Mouse (Mus musculus) hindbrain, embryonic 12.5 days (tissue): Measurements from ENCODE around the gene Stat4. TPM values are rescaled to one million over a fixed set of nuclear protein-coding genes. Genes with fewer than 3 reads are reported as not detected.

ENCODE experiments used
- ATAC-seq: fragments of 200-750 bp; cut with Nextera tagmentation; 2 replicates; pipeline ENCODE4 v1.8.0; 2017; ENCODE audit warnings: moderate TSS enrichment; ENCODE audit not compliant: low FRiP score
- H3K27ac ChIP-seq: fragments of 300-500 bp; sonication (generic); 2 replicates; pipeline ENCODE4 v1.5.1; 2016; ENCODE audit warnings: mild to moderate bottlenecking
- H3K27me3 ChIP-seq: fragments of 300-500 bp; sonication (generic); 2 replicates; pipeline ENCODE4 v1.6.1; 2016; ENCODE audit warnings: mild to moderate bottlenecking
- H3K36me3 ChIP-seq: fragments of 300-500 bp; sonication (generic); 2 replicates; pipeline ENCODE4 v1.6.1; 2016; ENCODE audit warnings: mild to moderate bottlenecking
- H3K4me1 ChIP-seq: fragments of 300-500 bp; sonication (generic); 2 replicates; pipeline ENCODE4 v1.6.1; 2016
- H3K4me2 ChIP-seq: fragments of 300-500 bp; sonication (generic); replicated peaks from 2 replicates; pipeline ENCODE4 v1.6.1; 2016; ENCODE audit warnings: mild to moderate bottlenecking
- H3K4me3 ChIP-seq: fragments of 300-500 bp; sonication (generic); 2 replicates; pipeline ENCODE4 v1.5.1; 2016; ENCODE audit warnings: mild to moderate bottlenecking
- H3K9ac ChIP-seq: fragments of 300-500 bp; sonication (generic); 2 replicates; pipeline ENCODE4 v1.6.1; 2016; ENCODE audit warnings: mild to moderate bottlenecking, moderate library complexity
- H3K9me3 ChIP-seq: fragments of 300-500 bp; sonication (generic); replicated peaks from 2 replicates; pipeline ENCODE4 v1.6.1; 2016; ENCODE audit warnings: mild to moderate bottlenecking
- WGBS: fragments of 180-500 bp; shearing (Covaris S2); methylation state at CpG from one replicate; pipeline ENCODE4 v1.1.7; 2016; 5-methylcytosine and 5-hydroxymethylcytosine counted together
- polyA plus RNA-seq: library from polyadenylated mRNA; unstranded; fragments of >200 nt; fragmentation: Nextera tagmentation; extraction: Ambion mirVana; gene quantifications from 2 replicates; pipeline ENCODE4 v1.2.1, GENCODE M21; 2016

Gene Stat4
- polyA plus RNA-seq, 1 experiment from 2014 or later, result 0.88 TPM

GRCm38 (mm10) chr1:52137292-52137691 is 150.3 kb downstream of the Stat4 start:
- ATAC-seq, result 0 out of 2 replicates have a peak, but pooled peaks have one; percentile 50

DNA sequence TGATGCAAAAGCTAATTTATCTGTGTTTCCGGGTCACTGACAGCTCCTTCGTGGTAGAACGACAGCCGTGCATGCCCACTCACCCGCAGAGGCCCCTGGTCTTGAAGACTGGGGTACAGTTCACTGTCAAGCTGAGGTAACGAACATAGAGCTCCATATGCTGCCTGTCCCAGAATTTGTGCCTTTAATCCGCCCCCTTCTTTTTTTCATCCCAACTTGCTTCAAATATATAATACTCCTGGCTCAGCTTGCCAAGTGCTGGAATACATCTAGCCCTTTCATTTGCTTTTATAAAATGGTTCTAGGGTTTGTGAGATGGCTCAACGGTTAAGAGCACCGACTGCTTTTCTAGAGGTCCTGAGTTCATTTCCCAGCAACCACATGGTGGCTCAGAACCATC is 153.6 kb downstream of the Stat4 start:
- Histone ChIP-seq H3K36me3 (no peaks in the 10 kb centered on the region), H3K27me3 (no peaks in the 10 kb centered on the region), H3K4me1 (0 out of 2 replicates have a peak, but pooled peaks cover 3% of the 10 kb centered on the region), H3K27ac (no peak overlapping the region), H3K4me3 (no peak overlapping the region), H3K4me2 (no peak overlapping the region), H3K9ac (no peak overlapping the region), H3K9me3 (no peaks in the 10 kb centered on the region)
- ATAC-seq, result no peak
- WGBS, result 81% methylated on average over 9 of the region's 9 CpGs

More at GRCm38 (mm10) chr1:52137292-52137691, 150.3 kb downstream of the Stat4 start:
- Histone ChIP-seq H3K27me3 (no peaks in the 10 kb centered on the region), H3K4me2 (no peak overlapping the region), H3K9ac (no peak overlapping the region), H3K9me3 (no peaks in the 10 kb centered on the region), H3K27ac (no peak overlapping the region), H3K4me3 (no peak overlapping the region), H3K4me1 (0 out of 2 replicates have a peak, but pooled peaks cover 7% of the 10 kb centered on the region), H3K36me3 (no peaks in the 10 kb centered on the region)
- 61% methylated on average over 16 of the region's 16 CpGs for WGBS

DNA sequence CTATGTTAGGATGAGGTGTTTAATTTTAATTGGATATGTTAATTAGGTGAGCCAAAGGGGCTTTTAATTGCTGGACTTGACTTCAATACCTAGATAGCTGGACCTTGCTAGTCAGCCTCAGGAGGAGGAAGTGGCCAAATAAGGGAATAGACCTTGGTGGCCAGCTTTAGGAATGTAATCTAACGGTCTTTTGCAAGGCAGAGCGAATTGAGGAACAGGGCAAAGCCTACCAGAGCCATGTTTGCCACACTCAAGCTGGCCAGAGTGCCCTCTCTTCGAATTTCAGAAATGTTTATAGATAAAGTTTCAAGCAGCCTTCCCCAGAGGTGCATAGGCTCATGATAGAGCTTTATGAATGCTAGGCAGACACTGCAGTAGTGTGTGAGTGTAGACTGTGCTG is 154.5 kb downstream of the Stat4 start:
- Histone ChIP-seq H3K27me3 (no peaks in the 10 kb centered on the region), H3K4me2 (no peak overlapping the region), H3K4me1 (0 out of 2 replicates have a peak, but pooled peaks cover 3% of the 10 kb centered on the region), H3K9me3 (no peaks in the 10 kb centered on the region), H3K4me3 (no peak overlapping the region), H3K9ac (no peak overlapping the region), H3K27ac (no peak overlapping the region), H3K36me3 (no peaks in the 10 kb centered on the region)
- WGBS, result 80% methylated on average over 3 of the region's 3 CpGs
- no peak for ATAC-seq

- H3K27ac ChIP-seq, result no peak overlapping the region
- no peak for ATAC-seq
- H3K36me3 ChIP-seq, result no peaks in the 10 kb centered on the region
- no peak overlapping the region for H3K4me2 ChIP-seq
- no peaks in the 10 kb centered on the region for H3K27me3 ChIP-seq
- H3K4me3 ChIP-seq, result no peak overlapping the region
- 0 out of 2 replicates have a peak, but pooled peaks cover 3% of the 10 kb centered on the region for H3K4me1 ChIP-seq
- WGBS, result 71% methylated on average over 4 of the region's 4 CpGs
- H3K9me3 ChIP-seq, result no peaks in the 10 kb centered on the region
- no peak overlapping the region for H3K9ac ChIP-seq
These were observed 155.2 kb downstream of the Stat4 start for GRCm38 (mm10) chr1:52142117-52142516.

GRCm38 (mm10) chr1:52143191-52143590 is 156.2 kb downstream of the Stat4 start:
- no peak overlapping the region for H3K4me3 ChIP-seq
- H3K4me2 ChIP-seq, result no peak overlapping the region
- ATAC-seq, result no peak
- 0 out of 2 replicates have a peak, but pooled peaks cover 8% of the 10 kb centered on the region for H3K4me1 ChIP-seq
- H3K27ac ChIP-seq, result no peak overlapping the region
- H3K27me3 ChIP-seq, result no peaks in the 10 kb centered on the region
- 82% methylated on average over 4 of the region's 4 CpGs for WGBS
- no peaks in the 10 kb centered on the region for H3K9me3 ChIP-seq
- no peaks in the 10 kb centered on the region for H3K36me3 ChIP-seq
- H3K9ac ChIP-seq, result no peak overlapping the region

- Histone ChIP-seq H3K4me2 (no peak overlapping the region), H3K36me3 (no peaks in the 10 kb centered on the region), H3K4me1 (peaks cover 12% of the 10 kb centered on the region; the same call in 1 of the 2 replicates), H3K27ac (no peak overlapping the region), H3K4me3 (no peak overlapping the region), H3K27me3 (no peaks in the 10 kb centered on the region), H3K9me3 (no peaks in the 10 kb centered on the region), H3K9ac (no peak overlapping the region)
- no peak for ATAC-seq
- WGBS, result 90% methylated on average over 7 of the region's 7 CpGs
These were observed 156.7 kb downstream of the Stat4 start for GRCm38 (mm10) chr1:52143596-52144156.

GRCm38 (mm10) chr1:52144907-52145306 is 158.0 kb downstream of the Stat4 start:
- no peaks in the 10 kb centered on the region for H3K9me3 ChIP-seq
- ATAC-seq, result no peak
- H3K4me1 ChIP-seq, result peaks cover 15% of the 10 kb centered on the region; the same call in 1 of the 2 replicates
- no peaks in the 10 kb centered on the region for H3K36me3 ChIP-seq
- H3K9ac ChIP-seq, result no peak overlapping the region
- no peak overlapping the region for H3K4me2 ChIP-seq
- H3K4me3 ChIP-seq, result no peak overlapping the region
- no peaks in the 10 kb centered on the region for H3K27me3 ChIP-seq
- WGBS, result 88% methylated on average over 10 of the region's 10 CpGs
- no peak overlapping the region for H3K27ac ChIP-seq

- Histone ChIP-seq H3K4me2 (no peak overlapping the region), H3K27me3 (no peaks in the 10 kb centered on the region), H3K27ac (no peak overlapping the region), H3K9me3 (no peaks in the 10 kb centered on the region), H3K4me3 (no peak overlapping the region), H3K9ac (no peak overlapping the region), H3K4me1 (peaks cover 17% of the 10 kb centered on the region; the same call in 1 of the 2 replicates), H3K36me3 (no peaks in the 10 kb centered on the region)
- peak; percentile 83 for ATAC-seq
- 55% methylated on average over 12 of the region's 12 CpGs for WGBS
These were observed 159.4 kb downstream of the Stat4 start for GRCm38 (mm10) chr1:52146214-52146970.

DNA sequence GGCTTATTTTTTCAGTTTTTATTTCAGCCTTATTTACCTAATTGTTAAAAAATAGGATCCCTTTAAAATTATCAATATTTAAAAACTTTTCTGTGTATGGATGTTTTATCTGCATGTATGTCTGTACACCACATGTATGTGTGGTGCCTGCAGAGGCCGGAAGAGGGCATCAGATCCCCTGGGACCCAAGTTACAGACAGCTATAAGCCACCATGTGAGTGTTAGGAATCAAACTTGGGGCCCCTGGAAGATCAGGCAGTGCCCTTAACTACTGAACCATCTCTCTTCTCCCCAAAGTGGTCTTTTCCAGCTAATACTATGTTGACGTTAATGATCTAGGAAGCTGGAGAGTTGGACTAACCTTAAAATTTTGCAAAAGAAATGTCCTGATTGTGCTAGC is 160.5 kb downstream of the Stat4 start:
- H3K36me3 ChIP-seq, result no peaks in the 10 kb centered on the region
- no peak overlapping the region for H3K4me2 ChIP-seq
- no peak overlapping the region for H3K27ac ChIP-seq
- no peaks in the 10 kb centered on the region for H3K27me3 ChIP-seq
- H3K4me3 ChIP-seq, result no peak overlapping the region
- H3K9ac ChIP-seq, result no peak overlapping the region
- H3K9me3 ChIP-seq, result no peaks in the 10 kb centered on the region
- no peak for ATAC-seq
- H3K4me1 ChIP-seq, result peaks cover 17% of the 10 kb centered on the region; the same call in 1 of the 2 replicates
- WGBS, result 77% methylated on average over 2 of the region's 2 CpGs

GRCm38 (mm10) chr1:52148178-52148577 is 161.2 kb downstream of the Stat4 start:
- H3K4me3 ChIP-seq, result no peak overlapping the region
- H3K36me3 ChIP-seq, result no peaks in the 10 kb centered on the region
- H3K4me1 ChIP-seq, result peaks cover 17% of the 10 kb centered on the region; the same call in 1 of the 2 replicates
- H3K9me3 ChIP-seq, result no peaks in the 10 kb centered on the region
- H3K4me2 ChIP-seq, result no peak overlapping the region
- no peak for ATAC-seq
- no peak overlapping the region for H3K27ac ChIP-seq
- no peak overlapping the region for H3K9ac ChIP-seq
- 64% methylated on average over 7 of the region's 7 CpGs for WGBS
- no peaks in the 10 kb centered on the region for H3K27me3 ChIP-seq

- Histone ChIP-seq H3K36me3 (no peaks in the 10 kb centered on the region), H3K9me3 (no peaks in the 10 kb centered on the region), H3K4me3 (no peak overlapping the region), H3K9ac (no peak overlapping the region), H3K4me1 (peaks cover 17% of the 10 kb centered on the region; the same call in 1 of the 2 replicates), H3K27ac (no peak overlapping the region), H3K27me3 (no peaks in the 10 kb centered on the region), H3K4me2 (no peak overlapping the region)
- no peak for ATAC-seq
- WGBS, result 70% methylated on average over 7 of the region's 7 CpGs
These were observed 161.7 kb downstream of the Stat4 start for GRCm38 (mm10) chr1:52148696-52149095.

DNA sequence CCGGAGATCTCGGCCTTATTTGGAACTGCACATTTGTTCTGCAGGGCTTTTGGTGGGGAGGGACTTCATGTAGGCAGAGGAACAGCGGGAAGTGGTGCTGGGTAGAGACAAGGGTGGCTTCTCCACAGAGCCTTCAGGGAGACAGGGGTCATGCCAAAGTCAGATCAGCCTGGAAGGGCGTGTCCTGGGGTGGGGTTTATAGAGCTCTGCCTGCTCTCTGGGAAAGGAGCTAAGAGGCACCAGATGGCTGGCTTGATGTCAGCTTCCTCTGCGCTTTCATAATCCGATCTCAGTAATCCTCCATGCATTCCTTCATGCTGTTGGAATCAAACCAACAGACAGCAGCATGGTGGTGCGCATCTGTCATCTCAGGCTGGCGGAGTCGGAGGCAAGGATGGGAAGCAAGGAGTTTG is 163.0 kb downstream of the Stat4 start:
- ATAC-seq, result no peak
- WGBS, result 61% methylated on average over 9 of the region's 9 CpGs

More for the DNA sequence above, 163.0 kb downstream of the Stat4 start:
- Histone ChIP-seq H3K36me3 (no peaks in the 10 kb centered on the region), H3K27me3 (no peaks in the 10 kb centered on the region), H3K4me1 (peaks cover 17% of the 10 kb centered on the region; the same call in 1 of the 2 replicates), H3K27ac (no peak overlapping the region), H3K4me2 (no peak overlapping the region), H3K9me3 (no peaks in the 10 kb centered on the region), H3K9ac (no peak overlapping the region), H3K4me3 (no peak overlapping the region)
